Mouse (Mus musculus) kidney, adult 9 months (tissue): Measurements from ENCODE around the gene Olfr1048.
"Not testable (repeated sequence)": the region's sequence is repeated elsewhere in the genome, so short reads cannot be mapped to it uniquely, and the experiment has no call there.

Experiments used
- DNase-seq: peaks from one replicate; pipeline ENCODE4 v3.0.0; 2022

Olfr1048 gene

DNA sequence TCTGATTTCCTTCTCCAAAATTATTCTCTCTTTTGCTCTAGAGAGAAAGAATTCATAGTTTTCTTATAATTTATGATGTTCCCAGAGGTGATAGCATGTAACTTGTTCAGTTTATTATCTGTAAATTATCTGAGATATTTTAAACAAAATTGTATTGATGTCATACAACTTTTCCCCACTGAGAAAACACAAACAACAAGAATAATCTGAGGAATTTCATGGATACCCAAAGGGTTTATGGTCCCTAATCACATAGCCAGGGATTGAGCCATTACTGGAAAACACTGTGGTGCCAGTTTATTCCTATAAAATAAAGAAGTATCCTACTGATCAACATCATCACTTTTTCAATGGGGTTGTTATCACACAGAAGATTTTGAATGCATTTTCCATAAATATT lies at the start of gene Olfr1048:
TSS of gene Olfr1048 (minus strand) at position 101 of the 400 bp plus-strand sequence.
- DNase-seq, result no peak

DNA sequence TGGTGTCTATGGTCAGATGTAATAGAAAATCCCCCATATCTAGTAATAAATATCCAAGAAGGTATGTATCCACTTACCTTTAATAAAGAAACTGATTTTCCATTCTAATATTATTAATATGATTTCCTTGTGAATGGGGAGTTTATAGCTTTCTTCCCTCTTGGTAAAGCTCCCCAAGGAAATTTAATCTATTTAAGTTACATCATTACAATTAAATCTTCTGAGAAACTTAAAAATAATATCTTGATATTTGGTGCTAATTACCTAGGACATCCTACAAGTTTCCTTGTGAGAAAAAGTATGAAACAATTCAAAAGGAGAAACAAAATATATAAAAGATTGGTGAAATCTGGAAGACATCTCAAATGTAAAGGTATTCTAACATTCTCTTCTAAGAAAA lies 38.9 kb upstream of the Olfr1048 start, which contains the start of gene Olfr1051:
TSS of gene Olfr1051 (minus strand) at position 101 of the 400 bp plus-strand sequence.
- DNase-seq, result not testable (repeated sequence)

DNA sequence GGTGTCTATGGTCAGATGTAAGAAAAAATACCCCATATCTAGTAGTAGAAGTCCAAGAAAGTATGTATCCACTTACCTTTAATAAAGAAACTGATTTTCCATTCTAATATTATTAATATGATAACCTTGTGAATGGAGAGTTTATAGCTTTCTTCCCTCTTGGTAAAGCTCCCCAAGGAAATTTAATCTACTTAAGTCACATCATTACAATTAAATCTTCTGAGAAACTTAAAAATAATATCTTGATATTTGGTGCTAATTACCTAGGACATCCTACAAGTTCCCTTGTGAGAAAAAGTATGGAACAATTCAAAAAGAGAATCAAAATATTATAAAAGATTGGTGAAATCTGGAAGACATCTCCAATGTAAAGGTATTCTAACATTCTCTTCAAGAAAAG lies 18.1 kb upstream of the Olfr1048 start, which contains the start of gene Olfr1049:
TSS of gene Olfr1049 (minus strand) at position 101 of the 400 bp plus-strand sequence.
- DNase-seq, result not testable (repeated sequence)

DNA sequence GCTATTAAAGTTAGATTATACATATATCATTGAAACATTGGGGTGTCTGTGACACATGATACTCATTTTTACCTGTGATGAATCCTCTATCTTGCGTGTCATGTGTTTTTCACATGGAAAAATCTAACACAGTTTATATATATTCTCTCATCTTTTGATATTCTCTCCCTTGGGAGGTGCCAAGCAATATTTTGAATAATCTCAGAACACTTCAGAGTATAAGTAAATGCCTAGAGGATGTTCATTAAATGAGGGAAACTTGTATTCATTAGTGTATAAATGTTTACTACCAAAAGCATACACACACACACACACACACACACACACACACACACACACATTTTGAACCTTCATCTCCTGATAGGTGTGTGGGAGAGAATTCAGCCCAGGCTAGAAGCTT lies 8.8 kb downstream of the Olfr1048 start, which contains the start of gene Olfr1047:
TSS of gene Olfr1047 (minus strand) at position 101 of the 400 bp plus-strand sequence.
- DNase-seq, result no peak

DNA sequence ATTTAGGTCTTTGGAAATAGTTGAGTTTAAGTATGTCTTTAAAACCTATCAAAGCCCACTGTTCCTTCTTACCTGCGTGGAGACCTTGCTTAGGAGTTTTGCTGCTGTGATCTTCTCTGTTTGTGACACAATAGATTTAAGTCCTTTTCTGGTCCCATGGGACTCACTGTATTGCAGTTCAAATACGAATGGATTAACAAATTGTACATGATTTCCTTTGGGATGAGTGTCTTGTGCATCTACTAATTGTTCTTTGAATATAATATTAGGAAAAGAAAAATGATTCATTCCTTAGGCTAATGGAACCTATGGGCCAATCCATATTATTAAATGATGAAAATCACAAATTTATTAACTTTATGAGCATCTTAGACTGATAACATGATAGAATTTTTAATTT lies 20.9 kb downstream of the Olfr1048 start, which contains the start of gene Olfr1046:
TSS of gene Olfr1046 (minus strand) at position 101 of the 400 bp plus-strand sequence.
- no peak for DNase-seq

DNA sequence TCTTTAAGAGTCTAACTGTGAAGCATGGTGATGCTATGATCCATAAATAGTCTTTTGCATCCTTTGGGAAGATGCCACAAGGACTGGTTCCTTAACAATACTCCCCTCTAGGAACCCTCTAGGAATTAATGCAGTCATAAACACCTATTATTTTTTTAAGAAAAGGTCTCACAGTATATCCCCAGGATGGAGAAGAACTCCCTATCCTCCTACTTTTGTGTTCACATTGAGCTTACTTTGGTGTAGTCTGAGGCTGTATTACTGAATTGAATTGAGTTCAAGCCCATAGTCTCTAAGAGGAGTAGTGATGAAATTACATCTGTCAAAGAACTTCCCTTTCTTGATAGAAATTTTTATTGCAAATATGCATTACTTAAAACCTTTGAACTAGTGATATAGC lies 37.2 kb downstream of the Olfr1048 start, which contains the start of gene Olfr1045:
TSS of gene Olfr1045 (minus strand) at position 101 of the 400 bp plus-strand sequence.
- no peak for DNase-seq

DNA sequence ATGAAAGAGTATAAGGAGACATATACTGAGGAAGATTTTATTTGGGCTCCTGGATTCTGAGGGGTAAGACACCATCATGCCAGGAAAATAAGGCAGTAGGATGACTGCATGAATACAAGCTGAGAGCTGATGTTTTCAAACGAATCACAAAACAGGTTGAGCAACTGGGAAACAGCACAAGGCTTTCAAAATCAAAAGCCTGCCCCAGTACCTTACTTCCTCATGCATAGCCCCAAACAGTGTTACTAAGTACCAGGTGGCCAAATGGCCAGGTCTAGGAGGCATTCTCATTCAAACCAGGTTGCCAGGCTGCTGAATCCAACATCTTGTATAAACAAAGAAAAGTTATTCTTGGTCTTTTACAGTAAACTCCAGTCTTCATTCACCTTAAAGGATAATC lies 44.2 kb downstream of the Olfr1048 start:
- no peak for DNase-seq

DNA sequence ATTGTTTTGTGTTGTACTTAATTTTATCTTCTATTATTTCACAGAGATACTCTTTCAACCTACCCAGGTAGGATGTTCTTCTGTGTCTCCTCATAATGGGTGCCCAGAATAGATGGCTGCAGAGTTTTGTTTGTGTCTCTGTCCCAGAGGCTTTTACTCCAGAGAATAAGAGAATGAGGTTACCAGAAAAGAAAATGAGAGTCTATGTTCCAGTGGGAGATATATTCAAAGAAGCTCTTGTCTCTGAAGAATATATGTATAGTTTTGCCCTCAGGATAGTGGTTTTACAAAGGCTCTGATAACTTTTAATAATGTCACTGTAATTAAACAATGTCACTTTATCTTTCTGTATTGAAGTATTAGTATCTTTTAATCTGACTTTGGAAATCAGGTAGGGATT lies 54.5 kb downstream of the Olfr1048 start, which contains the start of gene Olfr52:
TSS of gene Olfr52 (minus strand) at position 101 of the 400 bp plus-strand sequence.
- DNase-seq, result no peak
